ENCODE assay signal across 22 mouse cellular contexts in the genomic region with DNA sequence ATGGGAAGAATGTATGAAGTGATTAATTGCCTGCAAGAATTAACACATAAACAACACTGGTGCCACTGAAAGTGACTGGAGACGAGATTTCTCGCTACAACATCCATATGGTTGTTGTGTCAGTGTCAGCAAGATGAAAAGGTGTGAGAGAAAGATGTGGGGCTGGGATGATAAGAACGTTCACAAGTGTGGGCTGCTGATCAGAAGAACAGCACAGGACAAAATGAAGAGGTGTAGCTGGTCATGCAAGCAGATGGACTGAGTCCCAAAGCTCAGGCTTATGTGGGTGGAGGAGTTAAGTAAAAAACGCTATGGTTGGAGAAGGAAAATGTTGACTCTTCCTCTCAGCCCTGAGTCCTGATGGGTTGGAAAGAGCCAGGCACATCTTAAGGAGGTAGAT. TPM values are rescaled to one million over a fixed set of nuclear protein-coding genes. Genes with fewer than 3 reads are reported as not detected.
"Had no signal": no experiment of that assay in that cellular context is flagged by ENCODE, and none has a peak within 500 bp of the region (broad histone marks: within the 10 kb centered on the region; RNA-seq: fewer than 3 reads in every experiment).

No protein-coding gene starts in this region.

- ATAC-seq: forebrain, embryonic 13.5 days; forebrain, embryonic 14.5 days; forebrain, embryonic 15.5 days; forebrain, embryonic 16.5 days; forebrain, postnatal 0 days had no signal

- DNase-seq: cerebellum, adult 8-10 months; cerebellum, adult 9-10 months; cerebellum, adult 9-11 months; cerebellum, postnatal 10 days; cerebellum, postnatal 14 days; cerebellum, postnatal 25 days; cerebellum, postnatal 36 days; embryo, embryonic 11 days; forebrain, postnatal 0 days; gastrocnemius, adult 2 months; gastrocnemius, postnatal 10 days; gastrocnemius, postnatal 14 days; gastrocnemius, postnatal 25 days; gastrocnemius, postnatal 36 days; heart, adult 18-20 months; heart, adult 2 months had no signal

RNA-seq across cellular contexts. Expression of a gene that starts 46.6 kb away (rescaled TPM):
- total RNA-seq: common myeloid progenitor, adult 5-6 weeks; granulocyte monocyte progenitor cell, adult 5-6 weeks had no signal
